Mouse (Mus musculus) MEL (cell line): ENCODE measurements around the gene Car6. TPM values are rescaled to one million over a fixed set of nuclear protein-coding genes. Genes with fewer than 3 reads are reported as not detected.

ENCODE experiments used
- DNase-seq: peaks from one replicate; pipeline ENCODE4 v3.0.0; 2011; ENCODE audit warnings: low read depth, low spot score
- H3K27ac ChIP-seq: 2 replicates; pipeline ENCODE4 v1.5.1; 2012; ENCODE audit warnings: low read depth, mild to moderate bottlenecking, control low read depth, low read length, moderate library complexity; ENCODE audit not compliant: control insufficient read depth
- H3K27me3 ChIP-seq, 2 experiments: fragments of 150-350 bp in 1 of 2; sonication (generic) in 1 of 2; 2 replicates each; pipeline ENCODE4 v1.6.1; 2012; ENCODE audit warnings: low read length in 2 of 2, mild to moderate bottlenecking in 2 of 2, improper control_type of control experiment in 1 of 2, moderate library complexity in 1 of 2; ENCODE audit not compliant: insufficient read depth in 2 of 2, control insufficient read depth in 1 of 2
- H3K36me3 ChIP-seq, 2 experiments: 2 replicates each; pipeline ENCODE4 v1.6.1; 2012 to 2014; ENCODE audit warnings: low read length in 2 of 2, improper control_type of control experiment in 1 of 2, inconsistent platforms in 1 of 2, mild to moderate bottlenecking in 1 of 2; ENCODE audit not compliant: insufficient read depth in 2 of 2, control insufficient read depth in 1 of 2
- H3K4me1 ChIP-seq, 2 experiments: fragments of 150-350 bp in 1 of 2; sonication (generic) in 1 of 2; 2 replicates each; pipeline ENCODE4 v1.6.1; 2012; ENCODE audit warnings: low read length in 2 of 2, improper control_type of control experiment in 1 of 2, mild to moderate bottlenecking in 1 of 2; ENCODE audit not compliant: insufficient read depth in 2 of 2, control insufficient read depth in 1 of 2
- H3K4me3 ChIP-seq, 2 experiments: fragments of 150-350 bp in 1 of 2; sonication (generic) in 1 of 2; 2 replicates each; pipeline ENCODE4 v1.5.1; 2012; ENCODE audit warnings: low read depth in 2 of 2, low read length in 2 of 2, mild to moderate bottlenecking in 2 of 2, moderate library complexity in 2 of 2, control low read depth in 1 of 2, improper control_type of control experiment in 1 of 2; ENCODE audit not compliant: control insufficient read depth in 1 of 2, insufficient read depth in 1 of 2
- H3K79me2 ChIP-seq: 2 replicates; pipeline ENCODE4 v1.6.1; 2012; ENCODE audit warnings: mild to moderate bottlenecking, low read length, moderate library complexity; ENCODE audit not compliant: control insufficient read depth, poor library complexity, insufficient read depth
- H3K9ac ChIP-seq: 2 replicates; pipeline ENCODE4 v1.6.1; 2012; ENCODE audit warnings: low read depth, mild to moderate bottlenecking, control low read depth, low read length, moderate library complexity; ENCODE audit not compliant: control insufficient read depth, poor library complexity, severe bottlenecking
- H3K9me3 ChIP-seq: fragments of 150-350 bp; sonication (generic); replicated peaks from 2 replicates; pipeline ENCODE4 v1.6.1; 2012; ENCODE audit warnings: mild to moderate bottlenecking, low read length, improper control_type of control experiment, moderate library complexity; ENCODE audit not compliant: insufficient read depth
- BHLHE40 ChIP-seq: IDR thresholded peaks from 2 replicates; pipeline ENCODE4 v1.6.1; 2012; ENCODE audit warnings: low read depth, mild to moderate bottlenecking, inconsistent platforms, low read length, improper control_type of control experiment, borderline replicate concordance
- CHD2 ChIP-seq: IDR thresholded peaks from 2 replicates; pipeline ENCODE4 v1.6.1; 2011; ENCODE audit warnings: low read length, improper control_type of control experiment
- CTCF ChIP-seq, 3 experiments: IDR thresholded peaks in 2 of 3; conservative IDR thresholded peaks in 1 of 3; 2 replicates each; pipeline ENCODE4 v1.5.1; 2011 to 2012; ENCODE audit warnings: low read length in 3 of 3, low read depth in 2 of 3, mild to moderate bottlenecking in 2 of 3, improper control_type of control experiment in 1 of 3, inconsistent platforms in 1 of 3, mixed read lengths in 1 of 3, moderate library complexity in 1 of 3; ENCODE audit not compliant: control insufficient read depth in 1 of 3, insufficient read depth in 1 of 3, poor library complexity in 1 of 3, severe bottlenecking in 1 of 3
- E2F4 ChIP-seq: IDR thresholded peaks from 2 replicates; pipeline ENCODE4 v1.6.1; 2011; ENCODE audit warnings: low read depth, low read length, improper control_type of control experiment, borderline replicate concordance
- GABPA ChIP-seq: IDR thresholded peaks from 2 replicates; pipeline ENCODE4 v1.6.1; 2012; ENCODE audit warnings: low read depth, mild to moderate bottlenecking, inconsistent platforms, low read length, improper control_type of control experiment, moderate library complexity
- GATA1 ChIP-seq: IDR thresholded peaks from 2 replicates; pipeline ENCODE4 v1.6.1; 2011; ENCODE audit warnings: low read depth, low read length, improper control_type of control experiment
- HCFC1 ChIP-seq: IDR thresholded peaks from 2 replicates; pipeline ENCODE4 v1.6.1; 2012; ENCODE audit warnings: low read depth, mild to moderate bottlenecking, inconsistent platforms, low read length, improper control_type of control experiment, moderate library complexity
- MAFK ChIP-seq: IDR thresholded peaks from 2 replicates; pipeline ENCODE4 v1.6.1; 2011; ENCODE audit warnings: low read depth, mild to moderate bottlenecking, low read length, improper control_type of control experiment, borderline replicate concordance
- MAZ ChIP-seq: IDR thresholded peaks from 2 replicates; pipeline ENCODE4 v1.6.1; 2012; ENCODE audit warnings: low read depth, mild to moderate bottlenecking, inconsistent platforms, low read length, improper control_type of control experiment
- MYB ChIP-seq: IDR thresholded peaks from 2 replicates; pipeline ENCODE4 v1.6.1; 2011; ENCODE audit warnings: mild to moderate bottlenecking, low read depth, low read length, improper control_type of control experiment
- NRF1 ChIP-seq: IDR thresholded peaks from 2 replicates; pipeline ENCODE4 v1.6.1; 2014; ENCODE audit warnings: low read depth, mild to moderate bottlenecking, inconsistent platforms, low read length, improper control_type of control experiment, moderate library complexity; ENCODE audit not compliant: poor library complexity, insufficient read depth, severe bottlenecking
- POLR2AphosphoS5 ChIP-seq: IDR thresholded peaks from 2 replicates; pipeline ENCODE4 v1.6.1; 2012; ENCODE audit warnings: low read depth, borderline replicate concordance, mild to moderate bottlenecking, inconsistent platforms, low read length, moderate library complexity, mixed read lengths
- RCOR1 ChIP-seq: IDR thresholded peaks from 2 replicates; pipeline ENCODE4 v1.6.1; 2012; ENCODE audit warnings: low read depth, mild to moderate bottlenecking, inconsistent platforms, low read length, improper control_type of control experiment
- SIN3A ChIP-seq: IDR thresholded peaks from 2 replicates; pipeline ENCODE4 v1.6.1; 2012; ENCODE audit warnings: low read length, improper control_type of control experiment, inconsistent platforms
- SMC3 ChIP-seq: IDR thresholded peaks from 2 replicates; pipeline ENCODE4 v1.6.1; 2011; ENCODE audit warnings: low read depth, low read length, improper control_type of control experiment
- TBP ChIP-seq: IDR thresholded peaks from 2 replicates; pipeline ENCODE4 v1.8.0; 2011; ENCODE audit warnings: low read depth, low read length, improper control_type of control experiment
- polyA plus RNA-seq, 2 experiments: library from polyadenylated mRNA; stranded (reverse) in 1 of 2; unstranded in 1 of 2; fragments of >175 nt in 1 of 2; fragments of >200 nt in 1 of 2; gene quantifications; 2 replicates each; pipeline versions ENCODE4 v1.2.1 to v1.2.4; 2012; ENCODE audit warnings: low replicate concordance in 2 of 2, low read depth in 1 of 2; ENCODE audit not compliant: insufficient read length in 2 of 2, insufficient read depth in 1 of 2, missing spikeins in 1 of 2
- total RNA-seq: library from RNA; depleted of rRNA; stranded (reverse); fragments of 300-350 nt; gene quantifications from 2 replicates; pipeline ENCODE4 v1.2.3, GENCODE M21; 2012

The Car6 gene
- total and polyA plus RNA-seq, 3 experiments, result 0.19 TPM; not detected in 2

- Histone ChIP-seq H3K36me3 (peaks cover 0 to 2% of the 10 kb centered on the region in 2 experiments; a peak in 2 of 4 replicates), H3K79me2 (no peaks in the 10 kb centered on the region), H3K9me3 (no peaks in the 10 kb centered on the region), H3K9ac (no peak overlapping the region), H3K27ac (no peak overlapping the region), H3K4me1 (peaks cover 3 to 14% of the 10 kb centered on the region in 2 experiments; a peak in 2 of 4 replicates), H3K4me3 (no peak overlapping the region), H3K27me3 (no peaks in the 10 kb centered on the region)
- TF ChIP-seq CTCF (IDR thresholded peaks at IDR 0.05 in 2 of 3, conservative IDR thresholded peaks at IDR 0.05 in 1 of 3; ENCODE audit: control insufficient read depth in 1 of 3, insufficient read depth in 1 of 3, low read depth in 2 of 3, low read length in 3 of 3, poor library complexity in 1 of 3, severe bottlenecking in 1 of 3) (peak; percentile 38 to 42 (median 41)), NRF1 (no peak)
- no peak for DNase-seq
Observed at GRCm38 (mm10) chr4:150151045-150151444, 50.1 kb downstream of the Car6 start.

- H3K79me2 ChIP-seq, result no peaks in the 10 kb centered on the region
- H3K4me3 ChIP-seq, result no peak overlapping the region
- H3K9ac ChIP-seq, result no peak overlapping the region
- H3K36me3 ChIP-seq, result no peaks in the 10 kb centered on the region; a peak in 1 of 4 replicates
- peaks cover 3 to 5% of the 10 kb centered on the region in 2 experiments; a peak in 2 of 4 replicates for H3K4me1 ChIP-seq
- H3K27ac ChIP-seq, result no peak overlapping the region
- DNase-seq, result no peak
- no peaks in the 10 kb centered on the region for H3K9me3 ChIP-seq
- no peaks in the 10 kb centered on the region for H3K27me3 ChIP-seq
- TF ChIP-seq RCOR1 (no peak), TBP (no peak)
Observed at GRCm38 (mm10) chr4:150146286-150146685, 54.8 kb downstream of the Car6 start.

- no peak overlapping the region for H3K9ac ChIP-seq
- H3K4me3 ChIP-seq, result no peak overlapping the region
- no peaks in the 10 kb centered on the region for H3K9me3 ChIP-seq
- H3K36me3 ChIP-seq, result no peaks in the 10 kb centered on the region
- TF ChIP-seq SIN3A (no peak), MAZ (no peak), SMC3 (no peak), CHD2 (no peak), BHLHE40 (no peak), HCFC1 (no peak), GATA1 (no peak), POLR2AphosphoS5 (no peak), MAFK (no peak), MYB (no peak), RCOR1 (no peak), GABPA (no peak), E2F4 (no peak)
- H3K27me3 ChIP-seq, result no peaks in the 10 kb centered on the region
- no peak for DNase-seq
- H3K4me1 ChIP-seq, result peaks cover 0 to under 1% of the 10 kb centered on the region in 2 experiments; a peak in 1 of 4 replicates
- H3K79me2 ChIP-seq, result no peaks in the 10 kb centered on the region
- no peak overlapping the region for H3K27ac ChIP-seq
Observed at GRCm38 (mm10) chr4:150144242-150144641, 56.9 kb downstream of the Car6 start.
